In genomic region chr6:122485401-122486296, GRCm38 (mm10) we compare ENCODE assay signal across 8 mouse cellular contexts. TPM values are rescaled to one million over a fixed set of nuclear protein-coding genes. Genes with fewer than 3 reads are reported as not detected.
DNase-seq lines count a peak whose midpoint lies in the region; ATAC-seq and TF ChIP-seq lines count a peak whose summit lies in the region.

No protein-coding gene starts in this region.

- intact Hi-C loops in heart, adult 2 months (cut with DNase I), result no loop called here
- intact Hi-C loops in heart, postnatal 36 days (cut with DNase I), result no loop called here

- no peak for TF ChIP-seq EP300 in heart, adult 2 months (IDR thresholded peaks at IDR 0.05; ENCODE audit: insufficient read depth, low read depth, low read length)

- DNase-seq in heart, adult 2 months, result no peak
- DNase-seq in heart, postnatal 36 days, result no peak
- peak; percentile 13 to 18 for DNase-seq in cerebellum, postnatal 36 days
- DNase-seq in hindbrain, embryonic 14.5 days (ENCODE audit: low spot score), result peak; percentile 40
- DNase-seq in right cerebral cortex, adult 2 months (ENCODE audit: low spot score in 2 of 2), result peak; percentile 37 to 44
- no peak for DNase-seq in urinary bladder, postnatal 4 days (ENCODE audit: low spot score in 2 of 2)

- H3K9me3 ChIP-seq in hindbrain, embryonic 14.5 days (ENCODE audit: control insufficient read depth, low read length), result no peaks in the 10 kb centered on the region
- H3K9me3 ChIP-seq in liver, embryonic 12.5 days (replicated peaks), result no peaks in the 10 kb centered on the region

- H3K9ac ChIP-seq in heart, adult 2 months (ENCODE audit: low read depth, low read length), result peak overlapping the region; percentile 31
- H3K9ac ChIP-seq in hindbrain, embryonic 14.5 days, result peak overlapping the region; percentile 93
- peak overlapping the region; percentile 31; the same call in 1 of the 2 replicates for H3K9ac ChIP-seq in liver, embryonic 12.5 days

- peak overlapping the region; percentile 46 for H3K4me3 ChIP-seq in heart, adult 2 months
- peak overlapping the region; percentile 63 for H3K4me3 ChIP-seq in hindbrain, embryonic 14.5 days (replicated peaks; ENCODE audit: low read length)
- H3K4me3 ChIP-seq in liver, embryonic 12.5 days, result peak overlapping the region; percentile 64

- peaks cover 2% of the 10 kb centered on the region for H3K4me1 ChIP-seq in heart, adult 2 months (ENCODE audit: control insufficient read depth, insufficient read depth, low read length)
- peaks cover 27% of the 10 kb centered on the region for H3K4me1 ChIP-seq in hindbrain, embryonic 14.5 days (replicated peaks; ENCODE audit: control insufficient read depth, insufficient read depth, low read length)
- 0 out of 2 replicates have a peak, but pooled peaks cover under 1% of the 10 kb centered on the region for H3K4me1 ChIP-seq in liver, embryonic 12.5 days

- TF ChIP-seq POLR2A in heart, adult 2 months (IDR thresholded peaks at IDR 0.05; ENCODE audit: insufficient read depth, low read depth, low read length), result no peak

- H3K4me2 ChIP-seq in hindbrain, embryonic 14.5 days (replicated peaks), result peak overlapping the region; percentile 70
- peak overlapping the region; percentile 89 for H3K4me2 ChIP-seq in liver, embryonic 12.5 days

- TF ChIP-seq CTCF in heart, adult 2 months (IDR thresholded peaks at IDR 0.05), result no peak

- H3K27me3 ChIP-seq in heart, adult 2 months (ENCODE audit: control insufficient read depth, insufficient read depth, low read length), result peaks cover 21% of the 10 kb centered on the region
- H3K27me3 ChIP-seq in hindbrain, embryonic 14.5 days (ENCODE audit: control insufficient read depth, insufficient read depth, low read length), result no peaks in the 10 kb centered on the region
- H3K27me3 ChIP-seq in liver, embryonic 12.5 days (replicated peaks), result peaks cover 77% of the 10 kb centered on the region

- no peak overlapping the region for H3K27ac ChIP-seq in heart, adult 2 months
- H3K27ac ChIP-seq in hindbrain, embryonic 14.5 days, result peak overlapping the region; percentile 98
- H3K27ac ChIP-seq in liver, embryonic 12.5 days, result no peak overlapping the region

- no peaks in the 10 kb centered on the region for H3K36me3 ChIP-seq in heart, adult 2 months (ENCODE audit: control insufficient read depth, insufficient read depth, low read length)
- H3K36me3 ChIP-seq in hindbrain, embryonic 14.5 days (replicated peaks; ENCODE audit: control insufficient read depth, insufficient read depth), result no peaks in the 10 kb centered on the region
- no peaks in the 10 kb centered on the region for H3K36me3 ChIP-seq in liver, embryonic 12.5 days

- WGBS in heart, adult 2 months, result 8% methylated on average over 63 of the region's 91 CpGs
- 2% methylated on average over 47 of the region's 91 CpGs for WGBS in hindbrain, embryonic 14.5 days
- 9% methylated on average over 38 of the region's 91 CpGs for WGBS in liver, embryonic 12.5 days (ENCODE audit: insufficient replicate concordance)

- ATAC-seq in CD4-positive, CD25-positive, alpha-beta regulatory T cell, adult 4 months, result peak; percentile 38
- peak; percentile 43 for ATAC-seq in hindbrain, embryonic 14.5 days (ENCODE audit: low FRiP score)
- ATAC-seq in liver, embryonic 12.5 days, result 0 out of 2 replicates have a peak, but pooled peaks have one; percentile 18

- no peaks in the 10 kb centered on the region for H3K79me2 ChIP-seq in heart, adult 2 months (replicated peaks; ENCODE audit: control insufficient read depth, insufficient read depth, low read length)

RNA-seq across cellular contexts. Expression of gene Rimklb, which starts 12.9 kb away (rescaled TPM):
- not detected for total RNA-seq in heart, adult 2 months (2021)
- 0.04 and 0.12 TPM in 2 replicates for polyA plus RNA-seq in heart, adult 2 months (2012; rRNA removed)
- under 1 TPM in 1 of 2 experiments, not detected in 1; 0.72 TPM for total RNA-seq in heart, postnatal 36 days (2021)
- polyA plus RNA-seq in CD4-positive, CD25-positive, alpha-beta regulatory T cell, adult 4 months (2017; shearing (Covaris generic)), result under 1 TPM in 1 of 2 experiments, not detected in 1; 0.17 TPM
- 127 and 145 TPM in 2 replicates for polyA plus RNA-seq in hindbrain, embryonic 14.5 days (2014; fragmentation: Nextera tagmentation; extraction: Ambion mirVana)
- 2.1 and 3.1 TPM in 2 replicates for polyA plus RNA-seq in liver, embryonic 12.5 days (2016; fragmentation: Nextera tagmentation; extraction: Ambion mirVana)

RNA-seq across cellular contexts. Expression of gene Mfap5, which starts 20.0 kb away (rescaled TPM):
- total RNA-seq in heart, adult 2 months (2021), result 10 to 100 TPM; 20.5 to 22.4 TPM
- 113 and 156 TPM in 2 replicates for polyA plus RNA-seq in heart, adult 2 months (2012; rRNA removed)
- 10 to 100 TPM; 41.3 to 43.4 TPM for total RNA-seq in heart, postnatal 36 days (2021)
- not detected for polyA plus RNA-seq in CD4-positive, CD25-positive, alpha-beta regulatory T cell, adult 4 months (2017; shearing (Covaris generic))
- polyA plus RNA-seq in hindbrain, embryonic 14.5 days (2014; fragmentation: Nextera tagmentation; extraction: Ambion mirVana), result 2.0 and 2.3 TPM in 2 replicates
- 0.48 and 0.68 TPM in 2 replicates for polyA plus RNA-seq in liver, embryonic 12.5 days (2016; fragmentation: Nextera tagmentation; extraction: Ambion mirVana)

Comparison
In these comparisons a context has a peak if more than half of its experiments do, and no peak if none do; other contexts are left out.
1. DNase-seq: peak in cerebellum, postnatal 36 days (2 of 2), hindbrain, embryonic 14.5 days (single experiment) and right cerebral cortex, adult 2 months (2 of 2); none in heart, adult 2 months (0 of 2), heart, postnatal 36 days (0 of 2) and urinary bladder, postnatal 4 days (0 of 2).
2. H3K9ac ChIP-seq: peak in every context shown above with its lines; median percentile 93 in hindbrain, embryonic 14.5 days; 31 in heart, adult 2 months; 31 in liver, embryonic 12.5 days.
3. RNA of gene Rimklb, which starts 12.9 kb away (polyA plus RNA-seq): 127 to 145 TPM in hindbrain, embryonic 14.5 days; 2.1 to 3.1 TPM in liver, embryonic 12.5 days, 0.17 TPM in CD4-positive, CD25-positive, alpha-beta regulatory T cell, adult 4 months and 0.04 to 0.12 TPM in heart, adult 2 months; every median in the first group is over 10 times any median in the second.
4. RNA of gene Mfap5, which starts 20.0 kb away (polyA plus RNA-seq): 113 to 156 TPM in heart, adult 2 months; 2.0 to 2.3 TPM in hindbrain, embryonic 14.5 days, 0.48 to 0.68 TPM in liver, embryonic 12.5 days and not detected in CD4-positive, CD25-positive, alpha-beta regulatory T cell, adult 4 months; every median in the first group is over 10 times any median in the second.
5. Peak in every context shown above with its lines, with median percentiles within 50 percentile points of each other: H3K4me3 ChIP-seq and ATAC-seq.